Mouse (Mus musculus) embryonic facial prominence, embryonic 13.5 days (tissue): Measurements from ENCODE around the gene Safb2. TPM values are rescaled to one million over a fixed set of nuclear protein-coding genes. Genes with fewer than 3 reads are reported as not detected.
"Not testable (repeated sequence)": the region's sequence is repeated elsewhere in the genome, so short reads cannot be mapped to it uniquely, and the experiment has no call there.

Source experiments
- ATAC-seq: fragments of 200-750 bp; cut with Nextera tagmentation; 2 replicates; pipeline ENCODE4 v1.8.0; 2017; ENCODE audit warnings: low read depth; ENCODE audit not compliant: insufficient number of reproducible peaks, insufficient read depth, low FRiP score, low TSS enrichment
- H3K27ac ChIP-seq: fragments of 300-500 bp; sonication (generic); 2 replicates; pipeline ENCODE4 v1.5.1; 2015; ENCODE audit warnings: moderate library complexity, mild to moderate bottlenecking, inconsistent platforms
- H3K27me3 ChIP-seq: fragments of 300-500 bp; sonication (generic); 2 replicates; pipeline ENCODE4 v1.6.1; 2015; ENCODE audit warnings: mild to moderate bottlenecking, inconsistent platforms
- H3K36me3 ChIP-seq: fragments of 300-500 bp; sonication (generic); 2 replicates; pipeline ENCODE4 v1.6.1; 2015; ENCODE audit warnings: mild to moderate bottlenecking, inconsistent platforms
- H3K4me1 ChIP-seq: fragments of 300-500 bp; sonication (generic); 2 replicates; pipeline ENCODE4 v1.6.1; 2015; ENCODE audit warnings: inconsistent platforms
- H3K4me2 ChIP-seq: fragments of 300-500 bp; sonication (generic); 2 replicates; pipeline ENCODE4 v1.6.1; 2015; ENCODE audit warnings: moderate library complexity, mild to moderate bottlenecking, inconsistent platforms
- H3K4me3 ChIP-seq: fragments of 300-500 bp; sonication (generic); 2 replicates; pipeline ENCODE4 v1.5.1; 2015; ENCODE audit warnings: mild to moderate bottlenecking, inconsistent platforms
- H3K9ac ChIP-seq: fragments of 300-500 bp; sonication (generic); 2 replicates; pipeline ENCODE4 v1.6.1; 2015; ENCODE audit warnings: mild to moderate bottlenecking, inconsistent platforms
- H3K9me3 ChIP-seq: fragments of 300-500 bp; sonication (generic); 2 replicates; pipeline ENCODE4 v1.6.1; 2016; ENCODE audit warnings: inconsistent platforms
- WGBS: fragments of 180-500 bp; shearing (Covaris S2); methylation state at CpG from one replicate; pipeline ENCODE4 v1.1.7; 2015; ENCODE audit warnings: mixed read lengths; 5-methylcytosine and 5-hydroxymethylcytosine counted together
- polyA plus RNA-seq: library from polyadenylated mRNA; unstranded; fragments of >200 nt; fragmentation: Nextera tagmentation; extraction: Ambion mirVana; gene quantifications from 2 replicates; pipeline ENCODE4 v1.2.1, GENCODE M21; 2015

The Safb2 gene
- polyA plus RNA-seq, 1 experiment from 2014 or later, result 97.6 TPM

- no peak overlapping the region for H3K9ac ChIP-seq
- ATAC-seq, result no peak
- no peaks in the 10 kb centered on the region for H3K27me3 ChIP-seq
- H3K27ac ChIP-seq, result no peak overlapping the region
- 0 out of 2 replicates have a peak overlapping the region, but pooled peaks have one; percentile 89 for H3K4me2 ChIP-seq
- no peaks in the 10 kb centered on the region for H3K9me3 ChIP-seq
- 86% methylated on average over 4 of the region's 4 CpGs for WGBS
- H3K4me3 ChIP-seq, result no peak overlapping the region
- peaks cover 21% of the 10 kb centered on the region for H3K4me1 ChIP-seq
- peaks cover 67% of the 10 kb centered on the region for H3K36me3 ChIP-seq
Observed at GRCm38 (mm10) chr17:56615792-56616191, 31.4 kb upstream of the Safb2 start.

GRCm38 (mm10) chr17:56615136-56615784, 30.9 kb upstream of the Safb2 start:
- Histone ChIP-seq H3K27ac (no peak overlapping the region), H3K9ac (peak overlapping the region; percentile 88), H3K36me3 (peaks cover 62% of the 10 kb centered on the region), H3K4me3 (peak overlapping the region; percentile 62; the same call in 1 of the 2 replicates), H3K27me3 (no peaks in the 10 kb centered on the region), H3K9me3 (no peaks in the 10 kb centered on the region), H3K4me1 (peaks cover 23% of the 10 kb centered on the region), H3K4me2 (peak overlapping the region; percentile 89)
- ATAC-seq, result no peak
- WGBS, result 89% methylated on average over 11 of the region's 11 CpGs

GRCm38 (mm10) chr17:56614391-56615135, 30.2 kb upstream of the Safb2 start:
- H3K9ac ChIP-seq, result peak overlapping the region; percentile 88
- H3K36me3 ChIP-seq, result peaks cover 55% of the 10 kb centered on the region
- no peaks in the 10 kb centered on the region for H3K27me3 ChIP-seq
- H3K9me3 ChIP-seq, result no peaks in the 10 kb centered on the region
- peaks cover 25% of the 10 kb centered on the region for H3K4me1 ChIP-seq
- peak overlapping the region; percentile 89 for H3K4me2 ChIP-seq
- 28% methylated on average over 14 of the region's 14 CpGs for WGBS
- ATAC-seq, result no peak
- H3K27ac ChIP-seq, result 0 out of 2 replicates have a peak overlapping the region, but pooled peaks have one; percentile 94
- peak overlapping the region; percentile 62 for H3K4me3 ChIP-seq

GRCm38 (mm10) chr17:56613893-56614292, 29.5 kb upstream of the Safb2 start:
- Histone ChIP-seq H3K4me2 (peak overlapping the region; percentile 89), H3K27ac (peak overlapping the region; percentile 94), H3K4me1 (peaks cover 25% of the 10 kb centered on the region), H3K36me3 (peaks cover 48% of the 10 kb centered on the region), H3K4me3 (peak overlapping the region; percentile 62), H3K9ac (peak overlapping the region; percentile 88)
- ATAC-seq, H3K9me3 ChIP-seq, H3K27me3 ChIP-seq: not testable (repeated sequence)
- under 1% methylated on average over 26 of the region's 26 CpGs for WGBS

GRCm38 (mm10) chr17:56613236-56613844, 29.0 kb upstream of the Safb2 start, which contains the start of gene Rpl36:
Gene Rpl36, plus strand, starts transcription at chr17:56613416.
- Histone ChIP-seq H3K36me3 (peaks cover 43% of the 10 kb centered on the region), H3K9ac (peak within 1 kb of the TSS; percentile 88), H3K4me3 (peak within 1 kb of the TSS; percentile 62), H3K4me2 (peak within 1 kb of the TSS; percentile 89), H3K9me3 (no peaks in the 10 kb centered on the region), H3K27ac (peak within 1 kb of the TSS; percentile 94), H3K27me3 (no peaks in the 10 kb centered on the region), H3K4me1 (peaks cover 31% of the 10 kb centered on the region)
- ATAC-seq, result peak; percentile 34
- under 1% methylated on average over 52 of the region's 52 CpGs for WGBS

- H3K4me3 ChIP-seq, result 0 out of 2 replicates have a peak overlapping the region, but pooled peaks have one; percentile 1
- WGBS, result 76% methylated on average over 10 of the region's 10 CpGs
- peaks cover 38% of the 10 kb centered on the region for H3K4me1 ChIP-seq
- peak overlapping the region; percentile 11; the same call in 1 of the 2 replicates for H3K27ac ChIP-seq
- H3K9me3 ChIP-seq, ATAC-seq, H3K9ac ChIP-seq, H3K4me2 ChIP-seq, H3K27me3 ChIP-seq: not testable (repeated sequence)
- peaks cover 37% of the 10 kb centered on the region for H3K36me3 ChIP-seq
Observed at GRCm38 (mm10) chr17:56612565-56612939, 28.2 kb upstream of the Safb2 start.

GRCm38 (mm10) chr17:56611861-56612564, 27.6 kb upstream of the Safb2 start:
- ATAC-seq, result no peak
- H3K4me3 ChIP-seq, result 0 out of 2 replicates have a peak overlapping the region, but pooled peaks have one; percentile 1
- peak overlapping the region; percentile 11; the same call in 1 of the 2 replicates for H3K27ac ChIP-seq
- no peaks in the 10 kb centered on the region for H3K9me3 ChIP-seq
- H3K36me3 ChIP-seq, result peaks cover 36% of the 10 kb centered on the region
- peak overlapping the region; percentile 16; the same call in 1 of the 2 replicates for H3K4me2 ChIP-seq
- no peak overlapping the region for H3K9ac ChIP-seq
- 15% methylated on average over 14 of the region's 14 CpGs for WGBS
- H3K4me1 ChIP-seq, result peaks cover 39% of the 10 kb centered on the region
- no peaks in the 10 kb centered on the region for H3K27me3 ChIP-seq

- no peaks in the 10 kb centered on the region for H3K9me3 ChIP-seq
- H3K27me3 ChIP-seq, result no peaks in the 10 kb centered on the region
- H3K4me3 ChIP-seq, result no peak overlapping the region
- no peak overlapping the region for H3K9ac ChIP-seq
- WGBS, result 66% methylated on average over 2 of the region's 2 CpGs
- no peak for ATAC-seq
- H3K27ac ChIP-seq, result no peak overlapping the region
- H3K4me2 ChIP-seq, result no peak overlapping the region
- peaks cover 39% of the 10 kb centered on the region for H3K4me1 ChIP-seq
- peaks cover 36% of the 10 kb centered on the region for H3K36me3 ChIP-seq
Observed at GRCm38 (mm10) chr17:56611323-56611722, 26.9 kb upstream of the Safb2 start.

GRCm38 (mm10) chr17:56609452-56610171, 25.2 kb upstream of the Safb2 start, which contains the start of gene 2410015M20Rik:
Gene 2410015M20Rik, minus strand, starts transcription at chr17:56609771.
- peaks cover 36% of the 10 kb centered on the region for H3K36me3 ChIP-seq
- peak within 1 kb of the TSS; percentile 59 for H3K4me3 ChIP-seq
- peak within 1 kb of the TSS; percentile 83 for H3K4me2 ChIP-seq
- WGBS, result under 1% methylated on average over 44 of the region's 44 CpGs
- no peaks in the 10 kb centered on the region for H3K27me3 ChIP-seq
- H3K27ac ChIP-seq, result peak within 1 kb of the TSS; percentile 72
- H3K9me3 ChIP-seq, result no peaks in the 10 kb centered on the region
- H3K4me1 ChIP-seq, result peaks cover 27% of the 10 kb centered on the region
- H3K9ac ChIP-seq, result peak within 1 kb of the TSS; percentile 83
- ATAC-seq, result peak; percentile 82

- Histone ChIP-seq H3K4me3 (peak overlapping the region; percentile 59), H3K27ac (no peak overlapping the region), H3K36me3 (peaks cover 39% of the 10 kb centered on the region), H3K9ac (peak overlapping the region; percentile 83), H3K9me3 (no peaks in the 10 kb centered on the region), H3K27me3 (no peaks in the 10 kb centered on the region), H3K4me2 (peak overlapping the region; percentile 83), H3K4me1 (peaks cover 23% of the 10 kb centered on the region)
- ATAC-seq, result no peak
- 60% methylated on average over 5 of the region's 5 CpGs for WGBS
Observed at GRCm38 (mm10) chr17:56608699-56609098, 24.3 kb upstream of the Safb2 start.
